Mouse (Mus musculus): ENCODE results near the gene Phc2.

GRCm38 (mm10) chr4:128794198-128794597 is 139.7 kb downstream of the Phc2 start:
- TF ChIP-seq POLR2A (IDR thresholded peaks at IDR 0.05; ENCODE audit: borderline replicate concordance, extremely low read depth, low read depth, low read length) (no peak), CTCF (IDR thresholded peaks at IDR 0.05; ENCODE audit: insufficient read depth, low read length) (no peak)
